Mouse (Mus musculus) forebrain, embryonic 12.5 days (tissue): Measurements from ENCODE around the gene Cryba4. TPM values are rescaled to one million over a fixed set of nuclear protein-coding genes. Genes with fewer than 3 reads are reported as not detected.

Source experiments
- ATAC-seq: fragments of 200-750 bp; cut with Nextera tagmentation; 2 replicates; pipeline ENCODE4 v1.8.0; 2017; ENCODE audit warnings: moderate TSS enrichment; ENCODE audit not compliant: low FRiP score
- H3K27ac ChIP-seq: fragments of 300-500 bp; sonication (generic); 2 replicates; pipeline ENCODE4 v1.5.1; 2016; ENCODE audit warnings: mild to moderate bottlenecking
- H3K27me3 ChIP-seq: fragments of 300-500 bp; sonication (generic); 2 replicates; pipeline ENCODE4 v1.6.1; 2016; ENCODE audit warnings: mild to moderate bottlenecking
- H3K36me3 ChIP-seq: fragments of 300-500 bp; sonication (generic); replicated peaks from 2 replicates; pipeline ENCODE4 v1.6.1; 2016; ENCODE audit warnings: mild to moderate bottlenecking
- H3K4me1 ChIP-seq: fragments of 300-500 bp; sonication (generic); 2 replicates; pipeline ENCODE4 v1.6.1; 2016
- H3K4me2 ChIP-seq: fragments of 300-500 bp; sonication (generic); 2 replicates; pipeline ENCODE4 v1.6.1; 2016; ENCODE audit warnings: mild to moderate bottlenecking, moderate library complexity
- H3K4me3 ChIP-seq: fragments of 300-500 bp; sonication (generic); replicated peaks from 2 replicates; pipeline ENCODE4 v1.5.1; 2016; ENCODE audit warnings: mild to moderate bottlenecking
- H3K9ac ChIP-seq: fragments of 300-500 bp; sonication (generic); 2 replicates; pipeline ENCODE4 v1.6.1; 2016; ENCODE audit warnings: mild to moderate bottlenecking
- H3K9me3 ChIP-seq: fragments of 300-500 bp; sonication (generic); 2 replicates; pipeline ENCODE4 v1.6.1; 2016
- WGBS: fragments of 180-500 bp; shearing (Covaris S2); methylation state at CpG from one replicate; pipeline ENCODE4 v1.1.7; 2016; 5-methylcytosine and 5-hydroxymethylcytosine counted together
- polyA plus RNA-seq: library from polyadenylated mRNA; unstranded; fragments of >200 nt; fragmentation: Nextera tagmentation; extraction: Ambion mirVana; gene quantifications from 2 replicates; pipeline ENCODE4 v1.2.1, GENCODE M21; 2016

The Cryba4 gene
- polyA plus RNA-seq, 1 experiment from 2014 or later: 1.2 TPM

- Histone ChIP-seq H3K4me2 (no peak overlapping the region), H3K9ac (no peak overlapping the region), H3K9me3 (no peaks in the 10 kb centered on the region), H3K27ac (no peak overlapping the region), H3K4me3 (no peak overlapping the region), H3K27me3 (no peaks in the 10 kb centered on the region), H3K36me3 (no peaks in the 10 kb centered on the region), H3K4me1 (peaks cover 17% of the 10 kb centered on the region)
- WGBS: 88% methylated on average over 17 of the region's 17 CpGs
- ATAC-seq: no peak
Measured at GRCm38 (mm10) chr5:112292343-112292980, 40.1 kb upstream of the Cryba4 start.

GRCm38 (mm10) chr5:112291866-112292265, 39.5 kb upstream of the Cryba4 start:
- Histone ChIP-seq H3K27me3 (no peaks in the 10 kb centered on the region), H3K4me1 (peaks cover 17% of the 10 kb centered on the region), H3K9me3 (no peaks in the 10 kb centered on the region), H3K36me3 (no peaks in the 10 kb centered on the region), H3K4me2 (no peak overlapping the region), H3K27ac (no peak overlapping the region), H3K4me3 (no peak overlapping the region), H3K9ac (no peak overlapping the region)
- ATAC-seq: no peak
- 93% methylated on average over 5 of the region's 5 CpGs for WGBS

- WGBS: 94% methylated on average over 8 of the region's 8 CpGs
- Histone ChIP-seq H3K4me1 (peaks cover 14% of the 10 kb centered on the region), H3K36me3 (no peaks in the 10 kb centered on the region), H3K4me2 (no peak overlapping the region), H3K27me3 (no peaks in the 10 kb centered on the region), H3K27ac (0 out of 2 replicates have a peak overlapping the region, but pooled peaks have one; percentile 25), H3K9ac (no peak overlapping the region), H3K9me3 (no peaks in the 10 kb centered on the region), H3K4me3 (no peak overlapping the region)
- ATAC-seq: no peak
Measured at GRCm38 (mm10) chr5:112290536-112290880, 38.2 kb upstream of the Cryba4 start.

- no peaks in the 10 kb centered on the region for H3K27me3 ChIP-seq
- H3K27ac ChIP-seq: 0 out of 2 replicates have a peak overlapping the region, but pooled peaks have one; percentile 25
- H3K4me2 ChIP-seq: no peak overlapping the region
- no peak for ATAC-seq
- H3K4me1 ChIP-seq: peaks cover 9% of the 10 kb centered on the region
- WGBS: 87% methylated on average over 16 of the region's 16 CpGs
- no peaks in the 10 kb centered on the region for H3K9me3 ChIP-seq
- no peak overlapping the region for H3K9ac ChIP-seq
- H3K4me3 ChIP-seq: no peak overlapping the region
- H3K36me3 ChIP-seq: no peaks in the 10 kb centered on the region
Measured at GRCm38 (mm10) chr5:112289819-112290535, 37.7 kb upstream of the Cryba4 start.

GRCm38 (mm10) chr5:112289236-112289635, 36.9 kb upstream of the Cryba4 start:
- 70% methylated on average over 7 of the region's 8 CpGs for WGBS
- H3K4me3 ChIP-seq: no peak overlapping the region
- no peak overlapping the region for H3K9ac ChIP-seq
- no peak for ATAC-seq
- no peaks in the 10 kb centered on the region for H3K27me3 ChIP-seq
- H3K4me2 ChIP-seq: no peak overlapping the region
- H3K9me3 ChIP-seq: no peaks in the 10 kb centered on the region
- H3K36me3 ChIP-seq: no peaks in the 10 kb centered on the region
- 0 out of 2 replicates have a peak, but pooled peaks cover 2% of the 10 kb centered on the region for H3K4me1 ChIP-seq
- H3K27ac ChIP-seq: no peak overlapping the region

- ATAC-seq: no peak
- no peaks in the 10 kb centered on the region for H3K27me3 ChIP-seq
- H3K36me3 ChIP-seq: no peaks in the 10 kb centered on the region
- H3K4me3 ChIP-seq: no peak overlapping the region
- H3K27ac ChIP-seq: no peak overlapping the region
- H3K4me2 ChIP-seq: no peak overlapping the region
- H3K4me1 ChIP-seq: no peaks in the 10 kb centered on the region
- WGBS: 86% methylated on average over 9 of the region's 9 CpGs
- no peak overlapping the region for H3K9ac ChIP-seq
- no peaks in the 10 kb centered on the region for H3K9me3 ChIP-seq
Measured at GRCm38 (mm10) chr5:112288193-112289141, 36.1 kb upstream of the Cryba4 start.

GRCm38 (mm10) chr5:112287652-112288051, 35.3 kb upstream of the Cryba4 start:
- Histone ChIP-seq H3K27ac (no peak overlapping the region), H3K36me3 (no peaks in the 10 kb centered on the region), H3K4me3 (no peak overlapping the region), H3K9me3 (no peaks in the 10 kb centered on the region), H3K4me1 (no peaks in the 10 kb centered on the region), H3K27me3 (no peaks in the 10 kb centered on the region), H3K4me2 (no peak overlapping the region), H3K9ac (no peak overlapping the region)
- no peak for ATAC-seq
- 90% methylated on average over 2 of the region's 2 CpGs for WGBS

GRCm38 (mm10) chr5:112286984-112287641, 34.8 kb upstream of the Cryba4 start:
- WGBS: 79% methylated on average over 11 of the region's 11 CpGs

GRCm38 (mm10) chr5:112286608-112286983, 34.3 kb upstream of the Cryba4 start:
- no peak overlapping the region for H3K4me3 ChIP-seq
- H3K9me3 ChIP-seq: no peaks in the 10 kb centered on the region
- H3K9ac ChIP-seq: no peak overlapping the region
- no peak overlapping the region for H3K27ac ChIP-seq
- ATAC-seq: no peak
- H3K36me3 ChIP-seq: no peaks in the 10 kb centered on the region
- no peaks in the 10 kb centered on the region for H3K27me3 ChIP-seq
- H3K4me2 ChIP-seq: no peak overlapping the region
- 84% methylated on average over 2 of the region's 2 CpGs for WGBS
- peaks cover 5% of the 10 kb centered on the region; the same call in 1 of the 2 replicates for H3K4me1 ChIP-seq

More at GRCm38 (mm10) chr5:112286984-112287641, 34.8 kb upstream of the Cryba4 start:
- H3K27ac ChIP-seq: no peak overlapping the region
- H3K9me3 ChIP-seq: no peaks in the 10 kb centered on the region
- no peak for ATAC-seq
- 0 out of 2 replicates have a peak, but pooled peaks cover under 1% of the 10 kb centered on the region for H3K4me1 ChIP-seq
- no peaks in the 10 kb centered on the region for H3K36me3 ChIP-seq
- H3K4me2 ChIP-seq: no peak overlapping the region
- H3K9ac ChIP-seq: no peak overlapping the region
- H3K4me3 ChIP-seq: no peak overlapping the region
- H3K27me3 ChIP-seq: no peaks in the 10 kb centered on the region

GRCm38 (mm10) chr5:112285548-112286085, 33.3 kb upstream of the Cryba4 start:
- WGBS: 91% methylated on average over 7 of the region's 7 CpGs
- H3K4me2 ChIP-seq: no peak overlapping the region
- no peak overlapping the region for H3K27ac ChIP-seq
- no peak overlapping the region for H3K4me3 ChIP-seq
- no peak for ATAC-seq
- H3K9me3 ChIP-seq: no peaks in the 10 kb centered on the region
- H3K36me3 ChIP-seq: no peaks in the 10 kb centered on the region
- peaks cover 14% of the 10 kb centered on the region for H3K4me1 ChIP-seq
- no peaks in the 10 kb centered on the region for H3K27me3 ChIP-seq
- no peak overlapping the region for H3K9ac ChIP-seq

- H3K9me3 ChIP-seq: no peaks in the 10 kb centered on the region
- H3K4me3 ChIP-seq: no peak overlapping the region
- ATAC-seq: no peak
- H3K36me3 ChIP-seq: no peaks in the 10 kb centered on the region
- H3K4me1 ChIP-seq: peaks cover 27% of the 10 kb centered on the region
- no peak overlapping the region for H3K27ac ChIP-seq
- no peak overlapping the region for H3K9ac ChIP-seq
- H3K4me2 ChIP-seq: no peak overlapping the region
- H3K27me3 ChIP-seq: no peaks in the 10 kb centered on the region
- 90% methylated on average over 7 of the region's 7 CpGs for WGBS
Measured at GRCm38 (mm10) chr5:112284203-112284582, 31.9 kb upstream of the Cryba4 start.
